Mouse (Mus musculus) megakaryocyte, embryonic 14.5 days (primary cell): ENCODE results near the gene Dse.

ENCODE experiments used
- FLI1 ChIP-seq: IDR thresholded peaks from 2 replicates; pipeline ENCODE4 v1.6.1; 2012; ENCODE audit warnings: low read length, inconsistent platforms, mixed read lengths
- GATA1 ChIP-seq: IDR thresholded peaks from 3 replicates; pipeline ENCODE4 v1.6.1; 2012; ENCODE audit warnings: mixed read lengths, low read length, inconsistent platforms, borderline replicate concordance

GRCm38 (mm10) chr10:34206436-34206782 lies 1.1 kb downstream of the Dse start:
- no peak for TF ChIP-seq GATA1
- no peak for TF ChIP-seq FLI1
